Mouse (Mus musculus) forebrain, embryonic 15.5 days (tissue): ENCODE results near the gene Adamtsl1. TPM values are rescaled to one million over a fixed set of nuclear protein-coding genes. Genes with fewer than 3 reads are reported as not detected.

Experiments used
- ATAC-seq: fragments of 200-750 bp; cut with Nextera tagmentation; replicated peaks from 2 replicates; pipeline ENCODE4 v1.8.0; 2017; ENCODE audit warnings: mild to moderate bottlenecking, moderate TSS enrichment, moderate library complexity
- H3K27ac ChIP-seq: fragments of 300-500 bp; sonication (generic); replicated peaks from 2 replicates; pipeline ENCODE4 v1.5.1; 2015; ENCODE audit warnings: mild to moderate bottlenecking, inconsistent platforms
- H3K27me3 ChIP-seq: fragments of 300-500 bp; sonication (generic); 2 replicates; pipeline ENCODE4 v1.6.1; 2015; ENCODE audit warnings: inconsistent platforms
- H3K36me3 ChIP-seq: fragments of 300-500 bp; sonication (generic); 2 replicates; pipeline ENCODE4 v1.6.1; 2015; ENCODE audit warnings: mild to moderate bottlenecking, inconsistent platforms
- H3K4me1 ChIP-seq: fragments of 300-500 bp; sonication (generic); 2 replicates; pipeline ENCODE4 v1.6.1; 2015; ENCODE audit warnings: inconsistent platforms
- H3K4me2 ChIP-seq: fragments of 300-500 bp; sonication (generic); replicated peaks from 2 replicates; pipeline ENCODE4 v1.6.1; 2015; ENCODE audit warnings: mild to moderate bottlenecking, inconsistent platforms
- H3K4me3 ChIP-seq: fragments of 300-500 bp; sonication (generic); 2 replicates; pipeline ENCODE4 v1.5.1; 2015; ENCODE audit warnings: mild to moderate bottlenecking, inconsistent platforms
- H3K9ac ChIP-seq: fragments of 300-500 bp; sonication (generic); replicated peaks from 2 replicates; pipeline ENCODE4 v1.6.1; 2015; ENCODE audit warnings: mild to moderate bottlenecking, inconsistent platforms
- H3K9me3 ChIP-seq: fragments of 300-500 bp; sonication (generic); 2 replicates; pipeline ENCODE4 v1.6.1; 2016; ENCODE audit warnings: inconsistent platforms
- WGBS: fragments of 180-500 bp; shearing (Covaris S2); methylation state at CpG from one replicate; pipeline ENCODE4 v1.1.7; 2015; ENCODE audit warnings: mixed read lengths; 5-methylcytosine and 5-hydroxymethylcytosine counted together
- polyA plus RNA-seq: library from polyadenylated mRNA; unstranded; fragments of >200 nt; fragmentation: Nextera tagmentation; extraction: Ambion mirVana; gene quantifications from 2 replicates; pipeline ENCODE4 v1.2.1, GENCODE M21; 2015

The Adamtsl1 gene
- 5.2 and 6.3 TPM in 2 replicates for polyA plus RNA-seq

DNA sequence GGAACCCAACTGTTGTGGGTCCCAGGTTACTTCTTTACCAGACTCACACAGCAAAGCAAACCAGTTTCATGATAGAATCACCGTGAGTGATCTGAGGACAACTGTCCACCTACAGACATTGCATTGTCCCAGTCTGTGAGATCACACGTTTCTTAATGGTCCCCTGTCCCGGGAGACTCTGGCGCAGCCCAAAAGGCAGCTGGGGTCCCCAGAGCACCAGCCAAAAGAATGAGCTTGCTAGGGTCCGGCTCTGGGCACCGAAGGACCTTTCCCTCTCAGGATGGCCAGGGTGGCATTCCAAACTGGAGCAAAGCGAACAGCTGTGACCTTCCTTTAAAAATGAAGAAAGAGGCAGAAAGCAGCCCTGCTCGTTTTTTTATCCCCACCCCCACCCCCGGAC lies at the start of gene Adamtsl1:
Gene Adamtsl1, plus strand, starts transcription at position 381 of the 400 bp plus-strand sequence.
- H3K27ac ChIP-seq, result no peak within 1 kb of the TSS
- peaks cover 17% of the 10 kb centered on the region for H3K4me1 ChIP-seq
- H3K9me3 ChIP-seq, result no peaks in the 10 kb centered on the region
- H3K4me3 ChIP-seq, result peak within 1 kb of the TSS; percentile 48
- H3K4me2 ChIP-seq, result peak within 1 kb of the TSS; percentile 92
- ATAC-seq, result peak; percentile 47
- H3K27me3 ChIP-seq, result peaks cover 4% of the 10 kb centered on the region; the same call in 1 of the 2 replicates
- H3K36me3 ChIP-seq, result no peaks in the 10 kb centered on the region
- H3K9ac ChIP-seq, result peak within 1 kb of the TSS; percentile 61
- 3% methylated on average over 9 of the region's 9 CpGs for WGBS

DNA sequence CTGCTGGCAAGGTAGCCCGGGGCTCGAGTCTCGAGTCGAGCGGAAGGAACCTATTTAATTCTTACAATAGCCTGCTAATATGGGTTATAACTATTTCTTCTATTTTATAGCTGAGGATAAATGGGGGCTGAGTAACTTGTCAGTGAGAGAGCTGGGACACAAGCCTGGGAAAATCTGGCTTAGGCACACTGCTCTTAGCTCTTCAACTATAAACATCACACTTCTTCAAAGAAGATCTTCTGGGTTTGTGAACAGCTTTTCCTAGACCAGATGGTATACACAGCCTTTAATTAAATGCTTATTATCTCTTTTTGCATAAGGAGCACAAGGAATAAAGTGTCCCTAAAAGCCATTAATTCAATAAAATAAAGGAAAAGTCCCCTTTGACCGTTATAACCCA lies 30.4 kb upstream of the Adamtsl1 start:
- no peaks in the 10 kb centered on the region for H3K36me3 ChIP-seq
- peaks cover 17% of the 10 kb centered on the region for H3K4me1 ChIP-seq
- no peaks in the 10 kb centered on the region for H3K9me3 ChIP-seq
- no peak overlapping the region for H3K4me3 ChIP-seq
- WGBS, result 81% methylated on average over 6 of the region's 6 CpGs
- H3K4me2 ChIP-seq, result no peak overlapping the region
- peak; percentile 72; the same call in 1 of the 2 replicates for ATAC-seq
- no peak overlapping the region for H3K27ac ChIP-seq
- H3K27me3 ChIP-seq, result no peaks in the 10 kb centered on the region
- no peak overlapping the region for H3K9ac ChIP-seq

DNA sequence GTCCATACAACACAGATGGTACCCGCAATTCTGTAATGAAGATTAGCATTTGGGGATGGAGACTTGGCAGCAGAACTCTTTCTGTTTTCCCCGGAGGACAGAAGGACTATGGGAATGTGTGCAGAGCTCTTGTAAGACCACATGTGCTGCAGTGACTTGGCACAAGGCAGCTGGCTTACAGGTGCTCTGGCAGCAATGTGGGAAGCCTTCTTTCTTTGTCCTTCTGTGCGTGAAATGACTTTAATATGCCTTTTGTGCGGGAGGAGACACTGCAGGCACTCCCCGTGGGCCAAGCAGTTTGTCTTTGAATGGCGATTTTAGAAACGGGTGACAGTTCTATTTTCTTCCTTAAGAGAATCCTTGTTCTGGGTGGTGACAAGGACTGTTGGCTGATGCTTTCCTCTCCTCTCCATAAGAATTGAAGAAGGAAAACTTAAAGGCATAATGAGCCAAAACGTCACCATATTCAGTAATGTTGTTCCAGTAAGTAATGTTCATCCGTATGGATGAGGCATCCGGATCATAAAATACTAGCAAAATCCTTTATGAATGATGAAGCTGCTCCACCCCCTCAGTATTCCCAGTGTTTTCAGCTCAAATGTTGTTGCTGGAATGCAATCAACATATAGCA lies 27.5 kb upstream of the Adamtsl1 start:
- Histone ChIP-seq H3K27ac (peak overlapping the region; percentile 69), H3K4me3 (no peak overlapping the region), H3K9me3 (no peaks in the 10 kb centered on the region), H3K4me2 (no peak overlapping the region), H3K27me3 (no peaks in the 10 kb centered on the region), H3K9ac (no peak overlapping the region), H3K36me3 (no peaks in the 10 kb centered on the region), H3K4me1 (peaks cover 17% of the 10 kb centered on the region)
- ATAC-seq, result peak; percentile 74
- WGBS, result 40% methylated on average over 10 of the region's 10 CpGs

DNA sequence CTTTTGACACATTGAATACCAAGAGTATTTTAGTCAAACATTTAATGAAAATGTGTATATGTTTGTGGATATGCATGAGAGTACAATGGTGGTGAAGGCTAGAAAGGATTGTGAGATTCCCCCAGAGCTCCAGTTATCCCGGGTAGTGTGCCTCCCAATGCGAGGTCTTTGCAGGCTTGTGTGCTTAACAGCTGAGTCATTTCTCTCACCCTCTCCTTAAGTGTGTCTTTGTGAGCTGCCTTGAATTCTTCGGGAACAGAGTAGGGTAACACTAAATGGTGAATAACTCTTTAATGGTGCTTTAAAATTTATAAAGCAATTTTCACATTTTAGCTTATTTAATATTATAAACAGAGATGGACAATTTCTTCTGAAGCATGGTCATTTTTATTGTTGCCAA lies 8.3 kb upstream of the Adamtsl1 start:
- no peak overlapping the region for H3K9ac ChIP-seq
- WGBS, result 68% methylated on average over 3 of the region's 3 CpGs
- no peak overlapping the region for H3K4me2 ChIP-seq
- H3K9me3 ChIP-seq, result no peaks in the 10 kb centered on the region
- H3K27me3 ChIP-seq, result no peaks in the 10 kb centered on the region
- no peak overlapping the region for H3K27ac ChIP-seq
- no peak for ATAC-seq
- H3K36me3 ChIP-seq, result no peaks in the 10 kb centered on the region
- no peak overlapping the region for H3K4me3 ChIP-seq
- no peaks in the 10 kb centered on the region for H3K4me1 ChIP-seq

DNA sequence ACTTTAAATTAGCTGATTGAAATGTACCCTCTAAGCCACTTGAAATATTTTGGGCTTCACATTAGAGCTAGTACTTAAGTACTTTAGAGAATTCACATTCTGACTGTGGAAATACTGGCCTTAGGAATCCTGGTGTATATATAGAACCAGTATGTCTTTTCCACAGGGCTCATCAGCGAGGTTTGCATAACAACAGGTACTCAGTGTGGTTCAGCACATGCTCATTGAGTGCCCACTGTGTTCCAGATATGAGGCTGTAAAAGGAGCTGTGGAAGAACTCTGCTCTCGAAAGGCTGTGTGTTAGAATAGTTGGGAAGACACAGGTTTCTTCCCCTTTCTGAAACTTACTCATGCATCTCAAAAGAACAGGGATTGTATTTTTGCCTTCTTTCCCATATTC lies 7.0 kb upstream of the Adamtsl1 start:
- 73% methylated on average over 2 of the region's 2 CpGs for WGBS
- ATAC-seq, result no peak
- Histone ChIP-seq H3K4me1 (no peaks in the 10 kb centered on the region), H3K9ac (no peak overlapping the region), H3K27ac (no peak overlapping the region), H3K4me3 (no peak overlapping the region), H3K4me2 (no peak overlapping the region), H3K36me3 (no peaks in the 10 kb centered on the region), H3K27me3 (no peaks in the 10 kb centered on the region), H3K9me3 (no peaks in the 10 kb centered on the region)

DNA sequence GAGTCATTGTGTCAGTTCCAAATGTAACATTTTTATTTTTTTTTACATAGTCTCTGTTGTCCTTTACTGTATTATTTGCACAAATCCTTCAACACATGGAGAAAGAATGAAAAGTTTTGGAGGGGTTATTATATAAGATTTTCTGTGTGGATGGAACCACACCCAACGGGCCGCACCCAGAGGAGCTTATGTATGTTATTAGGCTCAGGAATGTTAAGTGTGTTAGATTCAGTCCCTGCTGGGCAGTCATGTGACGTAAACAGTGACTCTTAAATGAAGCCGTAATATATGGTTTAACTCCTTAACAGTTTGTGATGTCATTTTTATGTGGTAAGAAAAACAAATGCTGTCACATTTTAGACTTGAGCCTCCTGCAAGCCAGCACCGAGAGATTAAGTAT lies 6.5 kb upstream of the Adamtsl1 start:
- Histone ChIP-seq H3K4me2 (no peak overlapping the region), H3K27ac (no peak overlapping the region), H3K4me3 (no peak overlapping the region), H3K36me3 (no peaks in the 10 kb centered on the region), H3K9ac (no peak overlapping the region), H3K27me3 (no peaks in the 10 kb centered on the region), H3K4me1 (no peaks in the 10 kb centered on the region), H3K9me3 (no peaks in the 10 kb centered on the region)
- ATAC-seq, result no peak
- WGBS, result 84% methylated on average over 5 of the region's 5 CpGs

DNA sequence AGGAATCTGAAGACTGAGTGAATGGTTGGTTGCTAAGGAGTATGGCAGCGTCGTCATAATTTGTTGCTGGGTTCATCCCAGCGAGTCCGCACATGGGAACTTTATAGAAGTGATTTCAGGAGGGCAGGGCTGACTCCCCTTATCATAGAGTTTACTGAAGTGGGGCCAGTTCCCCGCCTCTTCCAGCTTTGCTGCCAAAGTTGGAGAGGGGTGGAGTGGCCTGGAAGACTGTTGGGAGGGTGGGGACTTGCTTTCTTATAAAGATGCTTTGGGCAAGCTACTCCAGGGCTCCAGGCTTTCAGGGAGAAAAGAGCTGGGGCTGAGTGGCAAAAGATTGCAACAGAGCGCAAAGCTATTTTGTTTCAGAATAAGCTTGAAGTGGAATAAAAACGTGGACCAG lies 684 bp upstream of the Adamtsl1 start:
- 44% methylated on average over 7 of the region's 7 CpGs for WGBS
- H3K4me3 ChIP-seq, result peak overlapping the region; percentile 48; the same call in 1 of the 2 replicates
- no peak for ATAC-seq

DNA sequence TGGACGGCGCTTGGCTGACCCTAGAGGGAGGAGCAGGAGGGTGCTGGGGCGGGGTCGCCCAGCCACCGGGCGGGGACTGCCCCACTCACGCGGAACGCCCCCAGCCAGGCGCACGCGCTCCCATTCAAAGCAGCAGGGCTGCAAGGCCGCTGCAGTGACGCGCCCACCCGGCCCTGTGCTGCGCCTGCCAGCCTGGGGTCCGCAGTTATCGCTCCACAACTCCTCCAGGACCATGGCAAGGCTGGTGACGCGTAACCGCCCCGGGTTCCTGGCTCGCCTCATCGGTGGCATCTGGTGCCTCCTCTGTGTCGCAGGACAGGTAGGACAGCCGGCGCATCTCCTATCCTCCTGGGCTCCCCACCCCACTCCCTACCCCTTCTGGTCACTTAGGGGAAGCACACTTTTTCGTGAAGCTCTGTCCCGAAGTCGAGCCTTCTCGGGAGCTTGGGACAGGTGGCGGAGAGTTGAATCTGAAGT lies 271 bp downstream of the Adamtsl1 start:
- under 1% methylated on average over 33 of the region's 33 CpGs for WGBS
- H3K9ac ChIP-seq, result peak overlapping the region; percentile 61
- H3K4me3 ChIP-seq, result peak overlapping the region; percentile 48
- peak overlapping the region; percentile 92 for H3K4me2 ChIP-seq
- H3K4me1 ChIP-seq, result peaks cover 17% of the 10 kb centered on the region
- peak; percentile 96 for ATAC-seq
- no peaks in the 10 kb centered on the region for H3K36me3 ChIP-seq
- H3K9me3 ChIP-seq, result no peaks in the 10 kb centered on the region
- no peak overlapping the region for H3K27ac ChIP-seq
- peaks cover 4% of the 10 kb centered on the region; the same call in 1 of the 2 replicates for H3K27me3 ChIP-seq

More for the DNA sequence above, 684 bp upstream of the Adamtsl1 start:
- peaks cover 17% of the 10 kb centered on the region for H3K4me1 ChIP-seq
- H3K4me2 ChIP-seq, result peak overlapping the region; percentile 92
- H3K27me3 ChIP-seq, result peaks cover 4% of the 10 kb centered on the region; the same call in 1 of the 2 replicates
- H3K9ac ChIP-seq, result peak overlapping the region; percentile 61; the same call in 1 of the 2 replicates
- H3K9me3 ChIP-seq, result no peaks in the 10 kb centered on the region
- no peak overlapping the region for H3K27ac ChIP-seq
- H3K36me3 ChIP-seq, result no peaks in the 10 kb centered on the region

DNA sequence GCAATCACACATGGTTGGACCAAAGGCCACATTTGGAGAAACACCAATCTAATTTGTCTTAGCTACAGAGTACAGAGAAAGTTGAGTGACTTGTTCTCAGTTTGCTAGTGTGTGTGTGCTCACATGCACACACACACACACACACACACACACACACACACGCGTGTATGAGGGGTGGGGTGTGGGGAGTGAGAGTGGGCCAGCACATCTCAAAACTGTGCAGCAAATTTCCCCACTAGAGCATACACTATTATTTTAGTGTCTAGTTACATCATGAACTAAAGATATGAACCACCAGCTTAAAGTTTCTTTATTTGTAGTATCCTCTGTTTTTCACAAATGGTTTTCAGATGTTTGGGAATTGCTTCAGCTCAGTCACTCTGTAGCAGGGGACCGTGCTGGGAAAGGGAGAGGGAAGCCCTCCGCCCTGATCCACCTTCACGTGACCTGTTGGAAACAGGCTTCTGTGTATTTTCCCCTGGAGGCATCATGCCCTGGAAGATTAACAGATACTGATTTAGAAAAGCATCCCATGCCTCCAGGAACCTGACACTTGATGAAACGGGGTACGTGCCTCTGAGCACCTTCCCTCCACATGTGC lies 13.1 kb downstream of the Adamtsl1 start:
- Histone ChIP-seq H3K4me1 (no peaks in the 10 kb centered on the region), H3K36me3 (no peaks in the 10 kb centered on the region), H3K9me3 (no peaks in the 10 kb centered on the region), H3K27ac (no peak overlapping the region), H3K4me3 (no peak overlapping the region), H3K4me2 (no peak overlapping the region), H3K27me3 (no peaks in the 10 kb centered on the region), H3K9ac (no peak overlapping the region)
- WGBS, result 92% methylated on average over 7 of the region's 7 CpGs
- no peak for ATAC-seq

DNA sequence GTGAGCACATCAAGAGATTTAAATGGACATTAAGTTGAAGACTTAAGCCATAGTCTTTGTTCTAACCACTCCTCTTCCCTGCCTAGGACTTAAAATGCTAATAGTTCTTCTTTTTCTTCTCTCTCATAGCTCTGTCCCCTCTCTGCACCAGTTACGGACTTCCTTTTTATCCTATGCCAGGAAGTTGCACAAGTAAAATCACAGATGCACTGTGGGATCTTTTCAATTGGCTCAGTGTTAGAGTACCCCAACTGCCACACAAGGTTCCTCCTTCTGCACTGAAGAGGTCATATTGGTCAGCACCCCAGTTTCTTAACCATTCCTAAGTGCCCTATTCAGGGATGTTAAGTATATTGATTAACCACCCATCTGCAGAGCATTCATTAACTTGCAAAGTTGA lies 15.9 kb downstream of the Adamtsl1 start:
- no peaks in the 10 kb centered on the region for H3K36me3 ChIP-seq
- H3K9ac ChIP-seq, result no peak overlapping the region
- no peak overlapping the region for H3K4me2 ChIP-seq
- 63% methylated on average over 1 of the region's 1 CpGs for WGBS
- H3K9me3 ChIP-seq, result no peaks in the 10 kb centered on the region
- no peak overlapping the region for H3K4me3 ChIP-seq
- H3K27me3 ChIP-seq, result no peaks in the 10 kb centered on the region
- no peak for ATAC-seq
- H3K27ac ChIP-seq, result no peak overlapping the region
- H3K4me1 ChIP-seq, result peaks cover 4% of the 10 kb centered on the region; the same call in 1 of the 2 replicates

DNA sequence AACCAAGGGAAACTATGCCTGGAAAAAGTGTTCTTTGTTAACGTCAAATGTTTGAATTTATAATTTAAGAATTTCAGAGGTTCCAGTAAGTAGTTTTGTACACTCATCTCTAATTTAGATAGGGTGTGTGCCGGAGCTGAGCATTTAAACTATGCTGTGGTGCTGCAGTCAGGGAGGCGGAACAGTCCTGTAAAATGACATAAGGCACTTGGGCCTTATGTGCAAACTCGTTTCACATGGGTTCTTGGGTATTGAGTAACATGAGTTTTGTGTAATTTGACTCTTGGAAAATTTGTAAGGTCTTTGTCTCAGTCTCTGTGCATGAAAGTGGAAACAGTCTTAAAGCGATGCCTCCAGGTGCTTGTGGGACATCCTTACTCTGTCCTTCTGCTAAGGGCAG lies 25.7 kb downstream of the Adamtsl1 start:
- WGBS, result 82% methylated on average over 5 of the region's 5 CpGs
- Histone ChIP-seq H3K4me2 (no peak overlapping the region), H3K4me3 (no peak overlapping the region), H3K4me1 (no peaks in the 10 kb centered on the region), H3K36me3 (no peaks in the 10 kb centered on the region), H3K27ac (no peak overlapping the region), H3K9me3 (no peaks in the 10 kb centered on the region), H3K27me3 (no peaks in the 10 kb centered on the region), H3K9ac (no peak overlapping the region)
- ATAC-seq, result no peak

DNA sequence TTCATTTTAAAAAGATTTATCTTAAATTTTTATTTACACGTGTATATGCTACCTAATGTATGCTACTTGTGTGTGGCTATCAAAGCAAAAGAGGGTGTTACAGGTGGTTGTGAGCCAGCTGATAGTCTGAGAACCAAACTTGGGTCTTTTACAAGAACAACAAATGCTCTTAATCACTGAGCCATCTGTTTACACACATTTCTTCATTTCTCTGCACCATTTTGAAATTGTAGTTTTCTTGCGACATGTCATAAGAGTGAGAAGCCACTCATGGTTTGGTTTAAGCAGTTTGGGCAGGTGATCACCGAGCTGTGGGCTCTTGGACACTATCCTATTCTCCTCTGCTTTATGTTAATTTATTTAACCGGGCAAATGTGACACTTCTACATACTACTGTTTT lies 29.2 kb downstream of the Adamtsl1 start:
- H3K36me3 ChIP-seq, result no peaks in the 10 kb centered on the region
- WGBS, result 80% methylated on average over 4 of the region's 4 CpGs
- H3K27ac ChIP-seq, result no peak overlapping the region
- no peaks in the 10 kb centered on the region for H3K4me1 ChIP-seq
- no peak overlapping the region for H3K4me3 ChIP-seq
- no peaks in the 10 kb centered on the region for H3K9me3 ChIP-seq
- no peak overlapping the region for H3K4me2 ChIP-seq
- no peaks in the 10 kb centered on the region for H3K27me3 ChIP-seq
- no peak for ATAC-seq
- H3K9ac ChIP-seq, result no peak overlapping the region
